Mouse (Mus musculus) forebrain, embryonic 15.5 days (tissue): ENCODE results near the gene Fbxo6. TPM values are rescaled to one million over a fixed set of nuclear protein-coding genes. Genes with fewer than 3 reads are reported as not detected.
"Not testable (repeated sequence)": the region's sequence is repeated elsewhere in the genome, so short reads cannot be mapped to it uniquely, and the experiment has no call there.

Experiments
- ATAC-seq: fragments of 200-750 bp; cut with Nextera tagmentation; replicated peaks from 2 replicates; pipeline ENCODE4 v1.8.0; 2017; ENCODE audit warnings: mild to moderate bottlenecking, moderate TSS enrichment, moderate library complexity
- H3K27ac ChIP-seq: fragments of 300-500 bp; sonication (generic); replicated peaks from 2 replicates; pipeline ENCODE4 v1.5.1; 2015; ENCODE audit warnings: mild to moderate bottlenecking, inconsistent platforms
- H3K27me3 ChIP-seq: fragments of 300-500 bp; sonication (generic); 2 replicates; pipeline ENCODE4 v1.6.1; 2015; ENCODE audit warnings: inconsistent platforms
- H3K36me3 ChIP-seq: fragments of 300-500 bp; sonication (generic); 2 replicates; pipeline ENCODE4 v1.6.1; 2015; ENCODE audit warnings: mild to moderate bottlenecking, inconsistent platforms
- H3K4me1 ChIP-seq: fragments of 300-500 bp; sonication (generic); 2 replicates; pipeline ENCODE4 v1.6.1; 2015; ENCODE audit warnings: inconsistent platforms
- H3K4me2 ChIP-seq: fragments of 300-500 bp; sonication (generic); replicated peaks from 2 replicates; pipeline ENCODE4 v1.6.1; 2015; ENCODE audit warnings: mild to moderate bottlenecking, inconsistent platforms
- H3K4me3 ChIP-seq: fragments of 300-500 bp; sonication (generic); 2 replicates; pipeline ENCODE4 v1.5.1; 2015; ENCODE audit warnings: mild to moderate bottlenecking, inconsistent platforms
- H3K9ac ChIP-seq: fragments of 300-500 bp; sonication (generic); replicated peaks from 2 replicates; pipeline ENCODE4 v1.6.1; 2015; ENCODE audit warnings: mild to moderate bottlenecking, inconsistent platforms
- H3K9me3 ChIP-seq: fragments of 300-500 bp; sonication (generic); 2 replicates; pipeline ENCODE4 v1.6.1; 2016; ENCODE audit warnings: inconsistent platforms
- WGBS: fragments of 180-500 bp; shearing (Covaris S2); methylation state at CpG from one replicate; pipeline ENCODE4 v1.1.7; 2015; ENCODE audit warnings: mixed read lengths; 5-methylcytosine and 5-hydroxymethylcytosine counted together
- polyA plus RNA-seq: library from polyadenylated mRNA; unstranded; fragments of >200 nt; fragmentation: Nextera tagmentation; extraction: Ambion mirVana; gene quantifications from 2 replicates; pipeline ENCODE4 v1.2.1, GENCODE M21; 2015

The Fbxo6 gene
- polyA plus RNA-seq, 1 experiment from 2014 or later = 18.0 TPM

DNA sequence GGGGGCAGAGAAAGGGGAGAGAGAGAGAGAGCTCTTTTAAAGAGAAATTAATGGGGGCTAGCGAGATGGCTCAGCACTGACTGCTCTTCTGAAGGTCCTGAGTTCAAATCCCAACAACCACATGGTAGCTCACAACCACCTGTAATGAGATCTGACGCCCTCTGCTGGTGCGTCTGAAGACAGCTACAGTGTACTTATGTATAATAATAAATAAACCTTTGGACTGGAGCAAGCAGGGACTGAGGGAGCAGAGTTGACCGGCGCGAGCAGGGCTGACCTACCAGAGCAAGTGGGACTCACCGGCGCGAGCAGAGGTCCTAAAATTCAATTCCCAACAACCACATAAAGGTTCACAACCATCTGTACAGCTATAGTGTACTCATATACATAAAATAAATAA is 32.4 kb downstream of the Fbxo6 start:
- not testable (repeated sequence) for H3K27me3 ChIP-seq, H3K9ac ChIP-seq, H3K4me2 ChIP-seq, ATAC-seq, H3K9me3 ChIP-seq, H3K27ac ChIP-seq, H3K36me3 ChIP-seq, H3K4me3 ChIP-seq
- 90% methylated on average over 9 of the region's 9 CpGs for WGBS
- peaks cover 50% of the 10 kb centered on the region for H3K4me1 ChIP-seq

DNA sequence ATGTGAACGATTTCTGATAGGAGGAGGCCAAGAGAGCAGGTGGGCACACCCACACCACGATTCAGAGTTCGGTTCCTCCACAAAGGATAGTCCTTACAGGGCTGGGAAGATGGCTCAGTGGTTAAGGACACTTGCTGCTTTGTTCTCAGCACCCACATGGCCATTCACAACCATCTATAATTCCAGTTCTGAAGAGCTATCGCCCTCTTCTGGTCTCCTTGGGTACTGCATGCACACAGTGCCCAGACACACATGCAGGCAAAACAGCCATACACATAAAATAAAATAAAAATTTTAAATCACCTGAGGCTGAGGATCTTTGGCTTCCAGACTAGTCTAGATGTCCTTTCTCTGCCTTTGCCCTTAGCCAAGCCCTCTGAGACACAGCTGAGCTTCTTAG is 34.5 kb downstream of the Fbxo6 start:
- no peak overlapping the region for H3K4me3 ChIP-seq
- no peak overlapping the region for H3K9ac ChIP-seq
- no peak for ATAC-seq
- H3K9me3 ChIP-seq = no peaks in the 10 kb centered on the region
- no peak overlapping the region for H3K27ac ChIP-seq
- no peak overlapping the region for H3K4me2 ChIP-seq
- H3K27me3 ChIP-seq = no peaks in the 10 kb centered on the region
- H3K36me3 ChIP-seq = peaks cover 16% of the 10 kb centered on the region
- peaks cover 33% of the 10 kb centered on the region for H3K4me1 ChIP-seq
- WGBS = 82% methylated on average over 4 of the region's 4 CpGs

DNA sequence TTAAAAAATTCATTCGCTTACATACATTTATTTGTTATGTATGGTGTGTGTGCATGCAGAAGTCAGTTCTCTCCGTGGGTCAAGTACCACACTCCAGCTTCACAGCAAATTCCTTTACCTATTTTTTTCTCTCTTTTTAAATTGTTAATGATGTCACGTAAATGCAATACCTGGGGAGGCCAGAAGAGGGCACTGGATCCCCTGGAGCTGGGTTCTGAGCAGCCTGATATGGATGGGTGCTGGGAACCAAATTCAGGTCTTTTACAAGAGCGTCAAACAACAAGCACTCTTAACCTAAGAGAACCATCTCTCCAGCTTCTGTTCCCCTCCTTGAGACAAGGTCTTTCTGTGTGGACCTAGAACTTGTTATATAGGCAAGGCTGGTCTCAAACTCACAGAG is 35.3 kb downstream of the Fbxo6 start:
- no peak overlapping the region for H3K4me2 ChIP-seq
- 85% methylated on average over 4 of the region's 4 CpGs for WGBS
- H3K9ac ChIP-seq = no peak overlapping the region
- peaks cover 26% of the 10 kb centered on the region for H3K4me1 ChIP-seq
- no peak overlapping the region for H3K27ac ChIP-seq
- H3K9me3 ChIP-seq = no peaks in the 10 kb centered on the region
- H3K4me3 ChIP-seq = no peak overlapping the region
- peaks cover 22% of the 10 kb centered on the region for H3K36me3 ChIP-seq
- ATAC-seq = no peak
- H3K27me3 ChIP-seq = no peaks in the 10 kb centered on the region

DNA sequence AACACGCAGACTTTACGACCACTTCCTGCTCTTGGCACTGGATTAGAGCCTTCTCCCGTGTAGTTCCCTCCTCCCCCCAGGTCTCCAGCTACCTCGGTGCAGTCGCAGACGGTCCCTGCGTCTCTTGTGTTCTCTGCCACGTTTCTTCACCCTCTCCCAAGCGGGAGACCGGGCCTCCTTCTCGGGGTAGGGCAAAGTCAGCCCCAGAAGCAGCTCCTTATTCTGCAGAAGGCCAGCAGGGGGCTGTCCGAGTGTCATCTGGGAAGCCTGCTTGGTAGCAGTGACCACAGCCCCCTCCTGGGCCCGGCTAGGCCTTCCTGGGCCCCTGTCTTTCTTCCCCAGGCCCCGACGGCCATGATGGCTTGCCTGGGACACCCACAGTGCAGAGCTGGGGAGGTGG is 36.5 kb downstream of the Fbxo6 start:
- ATAC-seq = 0 out of 2 replicates have a peak, but pooled peaks have one; percentile 15
- H3K4me1 ChIP-seq = peaks cover 16% of the 10 kb centered on the region
- H3K9ac ChIP-seq = no peak overlapping the region
- H3K9me3 ChIP-seq = no peaks in the 10 kb centered on the region
- peaks cover 24% of the 10 kb centered on the region for H3K36me3 ChIP-seq
- peak overlapping the region; percentile 75 for H3K27ac ChIP-seq
- 9% methylated on average over 15 of the region's 15 CpGs for WGBS
- no peaks in the 10 kb centered on the region for H3K27me3 ChIP-seq
- H3K4me3 ChIP-seq = no peak overlapping the region
- H3K4me2 ChIP-seq = no peak overlapping the region

DNA sequence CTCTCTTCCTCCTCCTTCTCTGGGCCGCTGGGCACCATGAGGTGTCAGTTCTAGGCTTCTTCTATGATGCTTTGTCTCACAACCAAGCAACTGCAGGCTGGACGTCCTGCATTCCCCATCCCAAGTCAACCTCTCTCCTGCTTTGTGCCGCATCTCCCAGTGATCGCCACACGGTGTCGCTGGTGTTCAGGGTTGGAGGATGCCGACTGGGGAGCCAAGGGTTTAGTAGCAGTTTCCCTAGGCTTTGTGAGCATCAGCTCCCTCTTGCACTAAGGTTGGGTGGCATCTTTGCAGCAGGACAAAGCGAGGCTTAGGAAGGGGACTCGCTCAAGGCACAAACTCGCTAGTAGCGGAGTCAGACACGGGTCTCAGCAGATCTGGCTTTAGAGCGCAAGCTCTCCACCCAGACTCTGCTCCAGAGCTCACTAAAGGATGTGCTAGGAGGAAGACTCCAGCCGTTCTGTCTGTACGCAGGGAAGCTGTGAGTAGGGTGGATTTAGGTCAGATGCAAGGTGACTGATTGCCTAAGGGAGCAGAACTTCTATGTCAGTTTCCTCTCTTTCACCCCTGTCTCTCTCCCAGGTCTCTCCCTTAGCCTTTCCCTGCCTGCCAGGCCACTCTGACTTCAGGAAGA is 37.1 kb downstream of the Fbxo6 start:
- peaks cover 13% of the 10 kb centered on the region for H3K4me1 ChIP-seq
- no peaks in the 10 kb centered on the region for H3K27me3 ChIP-seq
- peak overlapping the region; percentile 75 for H3K27ac ChIP-seq
- peak overlapping the region; percentile 7; the same call in 1 of the 2 replicates for H3K4me2 ChIP-seq
- peaks cover 30% of the 10 kb centered on the region for H3K36me3 ChIP-seq
- ATAC-seq = peak; percentile 83
- no peaks in the 10 kb centered on the region for H3K9me3 ChIP-seq
- no peak overlapping the region for H3K4me3 ChIP-seq
- WGBS = 7% methylated on average over 15 of the region's 15 CpGs
- H3K9ac ChIP-seq = no peak overlapping the region; the same call in 1 of the 2 replicates

DNA sequence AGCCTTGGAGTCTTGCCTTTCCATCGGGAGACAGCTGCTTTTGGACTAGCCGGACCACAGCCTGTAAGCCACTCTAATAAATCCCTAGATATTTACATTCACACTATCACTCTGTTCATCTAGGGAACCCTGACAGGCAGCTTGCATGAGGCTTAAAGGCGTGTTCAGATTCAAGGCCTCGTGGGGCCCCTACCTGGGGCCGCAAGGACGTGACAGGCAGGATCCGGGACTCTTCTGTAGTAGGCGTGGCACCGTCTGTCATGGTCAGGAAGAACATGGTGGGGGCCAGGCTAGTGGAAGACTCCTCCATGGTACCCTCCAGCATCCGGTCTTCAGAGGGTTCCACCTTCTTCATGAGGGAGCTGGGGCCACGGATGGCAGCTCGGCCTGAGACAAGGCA is 39.4 kb downstream of the Fbxo6 start:
- H3K4me1 ChIP-seq = peaks cover 29% of the 10 kb centered on the region
- 84% methylated on average over 12 of the region's 12 CpGs for WGBS
- H3K4me3 ChIP-seq = no peak overlapping the region
- H3K9ac ChIP-seq = no peak overlapping the region
- no peaks in the 10 kb centered on the region for H3K27me3 ChIP-seq
- no peak overlapping the region for H3K4me2 ChIP-seq
- no peak for ATAC-seq
- no peaks in the 10 kb centered on the region for H3K9me3 ChIP-seq
- no peak overlapping the region for H3K27ac ChIP-seq
- peaks cover 39% of the 10 kb centered on the region for H3K36me3 ChIP-seq

DNA sequence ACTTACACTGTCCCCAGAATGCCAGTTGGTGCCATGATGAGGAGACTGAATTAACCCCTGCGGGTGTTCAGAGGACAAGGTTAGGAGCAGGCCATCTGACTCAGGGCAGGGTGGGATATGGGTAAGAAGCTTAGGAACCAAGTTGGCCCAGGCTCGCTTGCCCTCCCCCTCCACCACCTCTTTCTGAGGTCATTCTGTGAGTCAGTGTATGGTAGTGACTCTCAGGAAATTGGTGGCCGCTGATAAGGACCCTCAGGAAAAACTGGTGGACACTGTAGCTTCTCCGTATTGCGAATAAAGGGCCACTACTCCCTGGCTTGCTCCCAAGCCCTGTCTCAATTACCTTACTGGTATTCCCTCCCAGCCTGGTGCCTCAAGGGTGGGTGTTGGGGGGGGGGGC is 42.7 kb downstream of the Fbxo6 start:
- H3K27me3 ChIP-seq = no peaks in the 10 kb centered on the region
- no peaks in the 10 kb centered on the region for H3K9me3 ChIP-seq
- H3K4me1 ChIP-seq = peaks cover 22% of the 10 kb centered on the region
- no peak overlapping the region for H3K27ac ChIP-seq
- H3K36me3 ChIP-seq = peaks cover 45% of the 10 kb centered on the region
- H3K9ac ChIP-seq = no peak overlapping the region
- 92% methylated on average over 5 of the region's 5 CpGs for WGBS
- no peak overlapping the region for H3K4me3 ChIP-seq
- no peak overlapping the region for H3K4me2 ChIP-seq
- no peak for ATAC-seq

DNA sequence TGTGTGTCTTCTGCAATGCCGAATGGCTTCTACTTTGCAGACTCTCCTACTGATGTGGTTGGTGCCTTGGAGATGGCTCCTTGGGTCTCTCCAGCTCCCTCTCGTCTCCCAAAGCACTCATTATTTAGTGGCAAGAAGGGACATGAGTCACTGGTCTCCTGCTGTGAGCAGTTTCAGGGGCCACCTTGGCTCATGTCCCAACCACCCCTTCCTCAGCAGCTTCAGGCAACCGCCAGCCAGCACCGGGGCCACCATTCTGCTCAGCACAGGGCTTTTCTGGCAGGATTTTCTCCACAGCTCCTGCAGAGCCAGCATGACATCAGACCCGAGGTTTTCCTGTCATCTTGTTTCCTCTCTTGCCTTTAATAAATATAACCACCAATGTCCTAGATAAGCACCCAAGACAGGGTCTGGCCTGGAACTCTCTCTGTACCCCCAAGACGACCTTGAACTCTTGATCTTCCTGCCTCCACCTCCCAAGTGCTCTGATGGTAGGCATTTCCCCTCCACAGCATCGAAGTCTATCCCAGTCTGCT is 43.3 kb downstream of the Fbxo6 start:
- WGBS = 55% methylated on average over 7 of the region's 7 CpGs
- no peak overlapping the region for H3K4me3 ChIP-seq
- H3K27ac ChIP-seq = peak overlapping the region; percentile 75
- H3K36me3 ChIP-seq = peaks cover 43% of the 10 kb centered on the region
- peaks cover 22% of the 10 kb centered on the region for H3K4me1 ChIP-seq
- no peak overlapping the region for H3K4me2 ChIP-seq
- H3K9ac ChIP-seq = no peak overlapping the region
- H3K27me3 ChIP-seq = no peaks in the 10 kb centered on the region
- H3K9me3 ChIP-seq = no peaks in the 10 kb centered on the region
- ATAC-seq = no peak

DNA sequence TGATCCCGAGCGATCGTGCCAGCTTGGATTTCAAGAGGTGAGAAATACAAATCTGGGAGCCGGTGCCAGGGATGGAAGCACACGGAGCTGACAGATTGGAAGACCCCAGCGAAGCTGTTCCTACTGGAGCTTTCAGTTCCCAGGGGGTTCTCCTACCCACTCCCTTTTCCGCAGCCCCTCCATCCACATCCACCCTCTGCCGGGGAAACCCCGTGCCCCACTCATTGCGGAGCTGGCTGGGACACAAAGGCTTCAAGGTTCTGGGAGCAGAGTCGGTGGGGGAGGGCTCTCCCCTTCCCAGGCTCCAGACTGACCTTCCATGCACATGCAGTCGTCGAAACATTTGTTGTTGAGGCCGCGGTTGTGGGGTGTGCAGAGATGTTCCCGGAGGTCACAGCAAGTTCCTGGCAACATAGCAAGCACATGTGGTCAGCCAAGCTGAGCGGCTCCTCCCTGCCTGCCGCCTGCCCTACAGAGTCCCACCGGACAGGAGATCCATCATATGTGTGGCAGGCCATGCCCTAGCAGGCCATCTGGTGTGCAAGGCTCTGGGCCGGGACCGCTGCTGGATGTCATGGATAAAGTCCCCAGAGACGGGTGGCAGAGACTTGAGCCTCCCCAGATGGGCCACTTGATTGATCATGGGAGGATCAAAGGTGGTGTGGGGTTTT is 44.2 kb downstream of the Fbxo6 start:
- Histone ChIP-seq H3K4me1 (peaks cover 22% of the 10 kb centered on the region), H3K4me2 (no peak overlapping the region), H3K9ac (no peak overlapping the region), H3K9me3 (no peaks in the 10 kb centered on the region), H3K27ac (peak overlapping the region; percentile 75), H3K27me3 (no peaks in the 10 kb centered on the region), H3K36me3 (peaks cover 34% of the 10 kb centered on the region), H3K4me3 (no peak overlapping the region)
- ATAC-seq = peak; percentile 67
- 60% methylated on average over 22 of the region's 22 CpGs for WGBS

DNA sequence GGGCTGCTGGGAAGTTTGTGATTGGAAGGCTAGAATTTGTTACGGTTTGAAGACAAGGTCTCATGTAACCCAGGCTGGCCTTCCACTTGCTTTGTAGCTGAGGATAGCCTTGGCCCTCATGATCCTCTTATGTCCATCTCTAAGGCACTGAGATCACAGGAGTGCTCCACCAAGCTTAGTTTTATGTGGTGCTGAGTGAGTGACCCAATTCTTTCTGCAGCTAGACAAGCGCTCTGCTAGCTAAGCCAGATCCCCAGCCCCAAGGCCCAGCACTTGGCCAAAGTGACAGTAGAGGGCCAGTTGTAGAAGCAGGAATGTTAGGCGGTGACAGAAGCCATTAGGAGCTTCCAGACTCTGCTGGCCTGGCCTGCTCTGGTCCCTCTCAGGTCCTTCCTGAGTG is 47.8 kb downstream of the Fbxo6 start:
- no peak for ATAC-seq
- WGBS = 87% methylated on average over 3 of the region's 3 CpGs
- H3K9ac ChIP-seq = no peak overlapping the region
- H3K4me2 ChIP-seq = no peak overlapping the region
- H3K4me3 ChIP-seq = no peak overlapping the region
- H3K27ac ChIP-seq = no peak overlapping the region
- H3K36me3 ChIP-seq = peaks cover 17% of the 10 kb centered on the region; the same call in 1 of the 2 replicates
- H3K27me3 ChIP-seq = no peaks in the 10 kb centered on the region
- peaks cover 33% of the 10 kb centered on the region for H3K4me1 ChIP-seq
- H3K9me3 ChIP-seq = no peaks in the 10 kb centered on the region

DNA sequence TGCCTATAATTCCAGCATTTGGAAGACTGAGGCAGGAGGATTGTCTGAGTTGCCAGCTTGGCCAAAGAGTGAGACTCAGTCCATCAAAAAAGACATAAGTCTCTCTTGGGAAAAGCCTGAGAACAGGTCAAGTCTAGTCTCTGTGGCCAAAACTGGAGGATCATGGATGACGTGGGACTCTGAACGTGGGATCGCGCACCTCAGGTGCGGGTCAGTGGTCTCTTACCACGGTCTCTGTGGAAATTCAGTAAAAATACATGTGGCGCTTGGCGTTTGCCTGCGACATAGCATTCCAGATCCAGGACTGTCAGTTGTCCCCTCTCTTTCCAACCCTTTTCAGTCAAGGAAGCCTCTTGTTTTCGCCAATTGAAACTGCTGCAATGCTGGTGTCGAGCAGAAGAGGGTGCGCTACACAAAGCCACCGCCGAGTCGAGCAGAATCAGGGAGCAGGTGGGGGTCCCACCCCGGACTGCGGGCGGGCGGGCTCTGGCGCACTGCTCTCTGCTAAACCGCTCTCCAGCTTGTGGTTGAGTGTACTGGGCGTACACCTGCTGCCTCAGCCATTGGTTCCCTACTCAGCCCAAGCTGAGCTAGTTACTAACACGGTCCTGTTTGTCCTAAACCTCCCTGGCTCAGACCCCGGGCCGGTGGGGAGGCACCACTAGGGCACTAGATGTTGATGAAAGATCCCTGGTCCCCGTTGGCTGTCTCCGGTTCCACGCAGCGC is 50.0 kb downstream of the Fbxo6 start:
- Histone ChIP-seq H3K9ac (peak overlapping the region; percentile 39), H3K9me3 (no peaks in the 10 kb centered on the region), H3K4me3 (peak overlapping the region; percentile 21), H3K4me2 (peak overlapping the region; percentile 44), H3K36me3 (peaks cover 11% of the 10 kb centered on the region; the same call in 1 of the 2 replicates), H3K27ac (peak overlapping the region; percentile 73), H3K4me1 (peaks cover 14% of the 10 kb centered on the region), H3K27me3 (no peaks in the 10 kb centered on the region)
- WGBS = 14% methylated on average over 29 of the region's 29 CpGs
- ATAC-seq = peak; percentile 90

DNA sequence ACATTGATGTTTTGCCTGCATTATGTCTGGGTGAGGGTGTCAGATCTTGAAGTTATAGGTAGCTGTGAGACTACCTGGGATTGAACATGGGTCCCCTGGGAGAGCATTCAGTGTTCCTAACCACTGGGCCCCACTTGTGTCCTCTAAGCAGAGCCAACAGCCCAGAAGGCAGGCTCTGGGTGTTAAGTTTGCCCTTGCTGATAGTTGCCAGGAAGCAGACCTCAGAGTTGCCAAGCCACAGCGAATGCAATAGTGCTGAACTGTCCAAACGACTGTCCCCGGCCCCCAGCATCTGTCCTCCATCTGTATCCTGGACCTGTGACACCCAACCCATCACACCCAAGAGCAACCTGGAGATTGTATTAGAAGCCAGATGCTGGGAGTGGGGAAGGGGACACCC is 53.3 kb downstream of the Fbxo6 start:
- H3K36me3 ChIP-seq = 0 out of 2 replicates have a peak, but pooled peaks cover 5% of the 10 kb centered on the region
- H3K4me3 ChIP-seq = no peak overlapping the region
- WGBS = 94% methylated on average over 3 of the region's 3 CpGs
- H3K9ac ChIP-seq = no peak overlapping the region
- H3K27me3 ChIP-seq = no peaks in the 10 kb centered on the region
- H3K4me1 ChIP-seq = peaks cover 11% of the 10 kb centered on the region
- H3K27ac ChIP-seq = no peak overlapping the region
- no peak overlapping the region for H3K4me2 ChIP-seq
- no peaks in the 10 kb centered on the region for H3K9me3 ChIP-seq
- no peak for ATAC-seq
